Mouse (Mus musculus) neural tube, embryonic 13.5 days (tissue): ENCODE data around the gene Rps6ka5. TPM values are rescaled to one million over a fixed set of nuclear protein-coding genes. Genes with fewer than 3 reads are reported as not detected.

Experiments used
- ATAC-seq: fragments of 200-750 bp; cut with Nextera tagmentation; 2 replicates; pipeline ENCODE4 v1.8.0; 2017; ENCODE audit warnings: low read depth, mild to moderate bottlenecking, moderate TSS enrichment, moderate library complexity
- H3K27ac ChIP-seq: fragments of 300-500 bp; sonication (generic); replicated peaks from 2 replicates; pipeline ENCODE4 v1.5.1; 2015; ENCODE audit warnings: moderate library complexity, mild to moderate bottlenecking, inconsistent platforms
- H3K27me3 ChIP-seq: fragments of 300-500 bp; sonication (generic); 2 replicates; pipeline ENCODE4 v1.6.1; 2015; ENCODE audit warnings: mild to moderate bottlenecking, inconsistent platforms
- H3K36me3 ChIP-seq: fragments of 300-500 bp; sonication (generic); 2 replicates; pipeline ENCODE4 v1.6.1; 2015; ENCODE audit warnings: mild to moderate bottlenecking, inconsistent platforms
- H3K4me1 ChIP-seq: fragments of 300-500 bp; sonication (generic); replicated peaks from 2 replicates; pipeline ENCODE4 v1.6.1; 2015; ENCODE audit warnings: inconsistent platforms
- H3K4me2 ChIP-seq: fragments of 300-500 bp; sonication (generic); 2 replicates; pipeline ENCODE4 v1.6.1; 2015; ENCODE audit warnings: inconsistent platforms, mild to moderate bottlenecking, moderate library complexity
- H3K4me3 ChIP-seq: fragments of 300-500 bp; sonication (generic); 2 replicates; pipeline ENCODE4 v1.5.1; 2015; ENCODE audit warnings: mild to moderate bottlenecking, inconsistent platforms
- H3K9ac ChIP-seq: fragments of 300-500 bp; sonication (generic); 2 replicates; pipeline ENCODE4 v1.6.1; 2015; ENCODE audit warnings: moderate library complexity, mild to moderate bottlenecking, inconsistent platforms
- H3K9me3 ChIP-seq: fragments of 300-500 bp; sonication (generic); 2 replicates; pipeline ENCODE4 v1.6.1; 2016; ENCODE audit warnings: inconsistent platforms
- WGBS: fragments of 180-500 bp; shearing (Covaris S2); methylation state at CpG from one replicate; pipeline ENCODE4 v1.1.7; 2015; 5-methylcytosine and 5-hydroxymethylcytosine counted together
- polyA plus RNA-seq: library from polyadenylated mRNA; unstranded; fragments of >200 nt; fragmentation: Nextera tagmentation; extraction: Ambion mirVana; gene quantifications from 2 replicates; pipeline ENCODE4 v1.2.1, GENCODE M21; 2015

The Rps6ka5 gene
- polyA plus RNA-seq, 1 experiment from 2014 or later, result 5.5 TPM

- H3K27me3 ChIP-seq, result no peaks in the 10 kb centered on the region
- H3K4me3 ChIP-seq, result no peak overlapping the region
- no peaks in the 10 kb centered on the region for H3K36me3 ChIP-seq
- no peaks in the 10 kb centered on the region for H3K4me1 ChIP-seq
- no peak overlapping the region for H3K4me2 ChIP-seq
- no peaks in the 10 kb centered on the region for H3K9me3 ChIP-seq
- 73% methylated on average over 5 of the region's 5 CpGs for WGBS
- H3K9ac ChIP-seq, result no peak overlapping the region
- H3K27ac ChIP-seq, result no peak overlapping the region
- no peak for ATAC-seq
Observed at GRCm38 (mm10) chr12:100613192-100613700, 113.5 kb downstream of the Rps6ka5 start.

GRCm38 (mm10) chr12:100609766-100610165 is 117.0 kb downstream of the Rps6ka5 start:
- Histone ChIP-seq H3K9ac (no peak overlapping the region), H3K27ac (no peak overlapping the region), H3K27me3 (no peaks in the 10 kb centered on the region), H3K9me3 (no peaks in the 10 kb centered on the region), H3K4me2 (no peak overlapping the region), H3K4me1 (no peaks in the 10 kb centered on the region), H3K36me3 (no peaks in the 10 kb centered on the region), H3K4me3 (no peak overlapping the region)
- 83% methylated on average over 5 of the region's 5 CpGs for WGBS
- no peak for ATAC-seq

- Histone ChIP-seq H3K9ac (no peak overlapping the region), H3K4me2 (no peak overlapping the region), H3K36me3 (no peaks in the 10 kb centered on the region), H3K27ac (no peak overlapping the region), H3K27me3 (no peaks in the 10 kb centered on the region), H3K4me3 (no peak overlapping the region), H3K4me1 (no peaks in the 10 kb centered on the region), H3K9me3 (no peaks in the 10 kb centered on the region)
- no peak for ATAC-seq
- WGBS, result 80% methylated on average over 5 of the region's 5 CpGs
Observed at GRCm38 (mm10) chr12:100609064-100609463, 117.7 kb downstream of the Rps6ka5 start.

- Histone ChIP-seq H3K4me3 (no peak overlapping the region), H3K36me3 (no peaks in the 10 kb centered on the region), H3K27ac (no peak overlapping the region), H3K9ac (no peak overlapping the region), H3K4me1 (no peaks in the 10 kb centered on the region), H3K9me3 (no peaks in the 10 kb centered on the region), H3K4me2 (no peak overlapping the region), H3K27me3 (no peaks in the 10 kb centered on the region)
- WGBS, result 92% methylated on average over 1 of the region's 1 CpGs
- no peak for ATAC-seq
Observed at GRCm38 (mm10) chr12:100606733-100607132, 120.0 kb downstream of the Rps6ka5 start.

GRCm38 (mm10) chr12:100605596-100605995 is 121.2 kb downstream of the Rps6ka5 start:
- 87% methylated on average over 3 of the region's 3 CpGs for WGBS
- no peak overlapping the region for H3K4me3 ChIP-seq
- no peaks in the 10 kb centered on the region for H3K36me3 ChIP-seq
- no peak overlapping the region for H3K9ac ChIP-seq
- no peak overlapping the region for H3K27ac ChIP-seq
- H3K4me2 ChIP-seq, result no peak overlapping the region
- no peak for ATAC-seq
- H3K9me3 ChIP-seq, result no peaks in the 10 kb centered on the region
- no peaks in the 10 kb centered on the region for H3K4me1 ChIP-seq
- H3K27me3 ChIP-seq, result no peaks in the 10 kb centered on the region

- no peak overlapping the region for H3K27ac ChIP-seq
- no peak overlapping the region for H3K4me3 ChIP-seq
- WGBS, result 0% methylated on average over 1 of the region's 1 CpGs
- no peaks in the 10 kb centered on the region for H3K36me3 ChIP-seq
- peak; percentile 89; the same call in 1 of the 2 replicates for ATAC-seq
- no peaks in the 10 kb centered on the region for H3K9me3 ChIP-seq
- H3K4me1 ChIP-seq, result no peaks in the 10 kb centered on the region
- H3K27me3 ChIP-seq, result no peaks in the 10 kb centered on the region
- H3K4me2 ChIP-seq, result no peak overlapping the region
- H3K9ac ChIP-seq, result no peak overlapping the region
Observed at GRCm38 (mm10) chr12:100604540-100604939, 122.2 kb downstream of the Rps6ka5 start.

GRCm38 (mm10) chr12:100594700-100595099 is 132.1 kb downstream of the Rps6ka5 start:
- no peak overlapping the region for H3K4me2 ChIP-seq
- no peak overlapping the region for H3K9ac ChIP-seq
- H3K9me3 ChIP-seq, result no peaks in the 10 kb centered on the region
- H3K4me1 ChIP-seq, result no peaks in the 10 kb centered on the region
- 89% methylated on average over 3 of the region's 3 CpGs for WGBS
- no peaks in the 10 kb centered on the region for H3K27me3 ChIP-seq
- H3K27ac ChIP-seq, result no peak overlapping the region
- H3K36me3 ChIP-seq, result no peaks in the 10 kb centered on the region
- no peak overlapping the region for H3K4me3 ChIP-seq
- ATAC-seq, result no peak

GRCm38 (mm10) chr12:100586601-100587000 is 140.2 kb downstream of the Rps6ka5 start:
- Histone ChIP-seq H3K27me3 (no peaks in the 10 kb centered on the region), H3K9me3 (no peaks in the 10 kb centered on the region), H3K27ac (no peak overlapping the region), H3K36me3 (no peaks in the 10 kb centered on the region), H3K4me2 (no peak overlapping the region), H3K4me3 (no peak overlapping the region), H3K4me1 (no peaks in the 10 kb centered on the region), H3K9ac (no peak overlapping the region)
- 83% methylated on average over 2 of the region's 2 CpGs for WGBS
- ATAC-seq, result no peak

- H3K4me3 ChIP-seq, result no peak overlapping the region
- 0 out of 2 replicates have a peak, but pooled peaks cover 2% of the 10 kb centered on the region for H3K36me3 ChIP-seq
- H3K9me3 ChIP-seq, result no peaks in the 10 kb centered on the region
- H3K27me3 ChIP-seq, result no peaks in the 10 kb centered on the region
- H3K27ac ChIP-seq, result no peak overlapping the region
- H3K9ac ChIP-seq, result no peak overlapping the region
- no peaks in the 10 kb centered on the region for H3K4me1 ChIP-seq
- 91% methylated on average over 2 of the region's 2 CpGs for WGBS
- no peak for ATAC-seq
- H3K4me2 ChIP-seq, result no peak overlapping the region
Observed at GRCm38 (mm10) chr12:100579221-100579620, 147.6 kb downstream of the Rps6ka5 start.

GRCm38 (mm10) chr12:100578291-100578690 is 148.5 kb downstream of the Rps6ka5 start:
- H3K4me1 ChIP-seq, result no peaks in the 10 kb centered on the region
- H3K27ac ChIP-seq, result no peak overlapping the region
- no peak overlapping the region for H3K9ac ChIP-seq
- no peak for ATAC-seq
- no peak overlapping the region for H3K4me3 ChIP-seq
- no peaks in the 10 kb centered on the region for H3K9me3 ChIP-seq
- 57% methylated on average over 2 of the region's 2 CpGs for WGBS
- H3K4me2 ChIP-seq, result no peak overlapping the region
- peaks cover 8% of the 10 kb centered on the region; the same call in 1 of the 2 replicates for H3K36me3 ChIP-seq
- H3K27me3 ChIP-seq, result no peaks in the 10 kb centered on the region

GRCm38 (mm10) chr12:100575739-100576138 is 151.0 kb downstream of the Rps6ka5 start:
- Histone ChIP-seq H3K4me1 (no peaks in the 10 kb centered on the region), H3K4me3 (no peak overlapping the region), H3K36me3 (peaks cover 8% of the 10 kb centered on the region; the same call in 1 of the 2 replicates), H3K27me3 (no peaks in the 10 kb centered on the region), H3K27ac (no peak overlapping the region), H3K9ac (no peak overlapping the region), H3K9me3 (no peaks in the 10 kb centered on the region), H3K4me2 (no peak overlapping the region)
- 87% methylated on average over 3 of the region's 3 CpGs for WGBS
- no peak for ATAC-seq

GRCm38 (mm10) chr12:100570522-100571072 is 156.2 kb downstream of the Rps6ka5 start:
- H3K4me3 ChIP-seq, result no peak overlapping the region
- ATAC-seq, result no peak
- peaks cover 8% of the 10 kb centered on the region; the same call in 1 of the 2 replicates for H3K36me3 ChIP-seq
- H3K4me2 ChIP-seq, result no peak overlapping the region
- no peaks in the 10 kb centered on the region for H3K4me1 ChIP-seq
- WGBS, result 85% methylated on average over 12 of the region's 12 CpGs
- no peak overlapping the region for H3K9ac ChIP-seq
- no peaks in the 10 kb centered on the region for H3K27me3 ChIP-seq
- no peak overlapping the region for H3K27ac ChIP-seq
- H3K9me3 ChIP-seq, result no peaks in the 10 kb centered on the region

- H3K27me3 ChIP-seq, result no peaks in the 10 kb centered on the region
- H3K4me1 ChIP-seq, result no peaks in the 10 kb centered on the region
- H3K4me3 ChIP-seq, result no peak overlapping the region
- 87% methylated on average over 7 of the region's 7 CpGs for WGBS
- no peaks in the 10 kb centered on the region for H3K9me3 ChIP-seq
- H3K27ac ChIP-seq, result no peak overlapping the region
- H3K9ac ChIP-seq, result no peak overlapping the region
- no peak overlapping the region for H3K4me2 ChIP-seq
- H3K36me3 ChIP-seq, result peaks cover 2% of the 10 kb centered on the region; the same call in 1 of the 2 replicates
- no peak for ATAC-seq
Observed at GRCm38 (mm10) chr12:100568831-100569230, 158.0 kb downstream of the Rps6ka5 start.
